Mouse (Mus musculus) Patski (cell line): ENCODE data around the gene Cldn34d. TPM values are rescaled to one million over a fixed set of nuclear protein-coding genes. Genes with fewer than 3 reads are reported as not detected.

ENCODE experiments used
- ATAC-seq: fragments of 100-300 bp; one replicate; pipeline ENCODE4 v1.8.0; 2021
- CTCF ChIA-PET: fragments of 350-600 bp; sonication (Branson Sonifier 250); formaldehyde crosslinking; loops from one replicate; lab custom pipeline; 2022; ENCODE audit warnings: inconsistent platforms; lab: Charles Lee
- POLR2A ChIA-PET: fragments of 350-600 bp; sonication (Branson Sonifier 250); formaldehyde crosslinking; loops from one replicate; lab custom pipeline; 2022; ENCODE audit warnings: antibody characterized with exemption, inconsistent platforms; lab: Charles Lee
- DNase-seq: peaks from one replicate; pipeline ENCODE4 v3.0.0-alpha.2; 2011; ENCODE audit warnings: low read depth, low spot score
- H3K27me3 ChIP-seq: fragments of 371-371 bp; one replicate; pipeline ENCODE4 v1.5.1; 2021
- CTCF ChIP-seq: fragments of 100-300 bp; IDR thresholded peaks from one replicate; pipeline ENCODE4 v1.5.1; 2021
- in situ Hi-C: fragments of 300-500 bp; cut with MboI; formaldehyde crosslinking; loops from 3 replicates; pipeline ENCODE4 v1.11.1; 2018; ENCODE audit warnings: low pct_unique_long_range_greater_than_20kb, mixed read lengths
- polyA plus RNA-seq: library from polyadenylated mRNA; unstranded; gene quantifications from one replicate; pipeline ENCODE4 v1.2.3, GENCODE M21; 2021

The Cldn34d gene
- polyA plus RNA-seq, result not detected

GRCm38 (mm10) chrX:76602824-76603223 is at the start of gene Cldn34d:
Gene Cldn34d (minus strand): TSS chrX:76602924.
- DNase-seq (no peak), ATAC-seq (no peak)
- H3K27me3 ChIP-seq, result peaks cover 27% of the 10 kb centered on the region
- TF ChIP-seq CTCF, result no peak
- ChIA-PET CTCF (no interaction called here), POLR2A (no interaction called here)
- in situ Hi-C loops, result no loop called here

DNA sequence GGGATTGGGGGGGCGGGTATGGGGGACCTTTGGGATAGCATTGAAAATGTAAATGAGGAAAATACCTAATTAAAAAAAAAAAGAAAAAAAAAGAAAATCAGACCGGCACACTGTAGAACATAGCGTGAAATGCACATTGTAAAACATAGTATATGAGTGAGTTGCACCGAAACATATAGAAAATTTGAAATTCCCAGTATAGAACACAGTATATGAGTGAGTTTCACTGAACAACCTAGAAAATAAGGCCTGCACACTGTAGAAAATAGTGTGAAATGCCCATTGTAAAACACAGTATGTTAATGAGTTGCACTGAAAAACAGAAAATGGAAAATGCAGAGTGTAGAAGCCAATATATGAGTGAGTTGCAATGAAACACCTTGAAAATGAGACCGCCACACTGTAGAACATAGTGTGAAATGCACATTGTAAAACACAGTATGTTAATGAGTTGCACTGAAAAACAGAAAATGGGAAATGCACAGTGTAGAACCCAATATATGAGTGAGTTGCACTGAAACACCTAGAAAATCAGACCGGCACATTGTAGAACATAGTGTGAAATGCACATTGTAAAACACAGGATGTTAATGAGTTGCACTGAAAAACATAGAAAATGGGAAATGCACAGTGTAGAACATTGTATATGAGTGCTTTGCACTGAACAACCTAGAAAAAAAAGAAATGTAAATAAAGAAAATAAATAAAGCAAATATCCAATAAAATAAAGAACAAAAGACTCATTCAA is 4.1 kb downstream of the Cldn34d start:
- POLR2A ChIA-PET, result no interaction called here
- CTCF ChIA-PET, result no interaction called here
- ATAC-seq (peak; percentile 100), DNase-seq (peak; percentile 100)
- in situ Hi-C loops, result no loop called here
- no peak for TF ChIP-seq CTCF
- peaks cover 11% of the 10 kb centered on the region for H3K27me3 ChIP-seq

Other genes with a start within 250 kb of the Cldn34d start
- not detected for gene Cldn34b4, start 209.6 kb downstream of the Cldn34d start, polyA plus RNA-seq